Mouse (Mus musculus): ENCODE measurements around the gene Ttc16. TPM values are rescaled to one million over a fixed set of nuclear protein-coding genes. Genes with fewer than 3 reads are reported as not detected.

Ttc16 gene
- 0.50 and 0.70 TPM in 2 replicates for polyA plus RNA-seq (2015; fragmentation: Nextera tagmentation; extraction: Ambion mirVana)

GRCm38 (mm10) chr2:32775359-32776074, at the start of gene Ttc16, which contains the start of gene Ptrh1:
TSS of gene Ttc16 (minus strand) at chr2:32775633.
TSS of gene Ptrh1 (plus strand) at chr2:32775786.
- WGBS, result under 1% methylated on average over 46 of the region's 46 CpGs
- H3K27ac ChIP-seq (replicated peaks), result peak within 1 kb of the TSS; percentile 83
- H3K36me3 ChIP-seq, result no peaks in the 10 kb centered on the region
- no peaks in the 10 kb centered on the region for H3K9me3 ChIP-seq (replicated peaks)
- peak within 1 kb of the TSS; percentile 52 for H3K9ac ChIP-seq (replicated peaks)
- 0 out of 2 replicates have a peak, but pooled peaks cover 4% of the 10 kb centered on the region for H3K27me3 ChIP-seq (replicated peaks)
- H3K4me2 ChIP-seq, result peak within 1 kb of the TSS; percentile 68
- H3K4me1 ChIP-seq, result peaks cover 18% of the 10 kb centered on the region
- ATAC-seq (ENCODE audit: low FRiP score), result peak; percentile 98
- peak within 1 kb of the TSS; percentile 71 for H3K4me3 ChIP-seq (replicated peaks)

GRCm38 (mm10) chr2:32824778-32825177, 49.3 kb upstream of the Ttc16 start:
- no peaks in the 10 kb centered on the region for H3K9me3 ChIP-seq (replicated peaks)
- no peak overlapping the region for H3K9ac ChIP-seq (replicated peaks)
- H3K4me3 ChIP-seq (replicated peaks), result no peak overlapping the region
- H3K4me2 ChIP-seq, result no peak overlapping the region
- H3K27ac ChIP-seq (replicated peaks), result no peak overlapping the region
- peaks cover 16% of the 10 kb centered on the region for H3K4me1 ChIP-seq
- peaks cover 22% of the 10 kb centered on the region for H3K36me3 ChIP-seq
- H3K27me3 ChIP-seq (replicated peaks), result no peaks in the 10 kb centered on the region
- 94% methylated on average over 1 of the region's 1 CpGs for WGBS
- ATAC-seq (ENCODE audit: low FRiP score), result no peak

GRCm38 (mm10) chr2:32824181-32824580, 48.7 kb upstream of the Ttc16 start:
- Histone ChIP-seq H3K4me2 (no peak overlapping the region), H3K4me1 (peaks cover 16% of the 10 kb centered on the region), H3K4me3 (replicated peaks) (no peak overlapping the region), H3K9me3 (replicated peaks) (no peaks in the 10 kb centered on the region), H3K27me3 (replicated peaks) (no peaks in the 10 kb centered on the region), H3K36me3 (peaks cover 27% of the 10 kb centered on the region), H3K27ac (replicated peaks) (0 out of 2 replicates have a peak overlapping the region, but pooled peaks have one; percentile 23), H3K9ac (replicated peaks) (no peak overlapping the region)
- WGBS, result 29% methylated on average over 8 of the region's 8 CpGs
- ATAC-seq (ENCODE audit: low FRiP score), result no peak

DNA sequence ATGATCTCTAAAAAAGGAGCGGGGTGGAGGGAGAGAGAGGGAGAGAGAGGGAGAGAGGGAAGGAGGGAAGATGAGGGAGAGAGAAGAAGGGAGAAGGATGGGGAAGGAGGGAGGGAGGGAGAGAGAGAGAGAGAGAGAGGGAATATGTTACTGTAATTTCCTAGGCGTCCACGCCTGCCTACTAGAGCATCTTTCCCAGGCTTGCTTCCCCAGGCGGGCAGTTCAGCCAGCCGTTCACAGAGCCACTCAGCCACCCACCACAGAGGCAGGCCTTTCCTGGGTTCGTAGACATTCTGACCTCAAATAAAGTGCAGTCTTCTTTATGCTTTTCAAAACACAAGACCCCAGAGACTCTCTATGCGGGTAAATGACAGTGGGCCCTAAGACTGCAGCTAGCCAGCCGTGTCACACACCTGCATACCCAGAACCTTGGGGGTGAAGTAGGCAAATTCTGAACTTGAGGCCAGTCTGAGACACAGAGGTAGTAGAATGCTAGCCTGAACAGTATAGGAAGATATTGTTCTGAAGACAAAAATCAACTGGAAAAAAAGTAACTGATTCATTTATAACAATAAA, 48.2 kb upstream of the Ttc16 start:
- ATAC-seq (ENCODE audit: low FRiP score), result no peak
- no peak overlapping the region for H3K4me2 ChIP-seq
- 47% methylated on average over 8 of the region's 8 CpGs for WGBS
- H3K4me1 ChIP-seq, result peaks cover 16% of the 10 kb centered on the region
- H3K9ac ChIP-seq (replicated peaks), result no peak overlapping the region
- H3K27ac ChIP-seq (replicated peaks), result no peak overlapping the region
- no peak overlapping the region for H3K4me3 ChIP-seq (replicated peaks)
- peaks cover 30% of the 10 kb centered on the region for H3K36me3 ChIP-seq
- H3K9me3 ChIP-seq (replicated peaks), result no peaks in the 10 kb centered on the region
- no peaks in the 10 kb centered on the region for H3K27me3 ChIP-seq (replicated peaks)

GRCm38 (mm10) chr2:32823153-32823552, 47.7 kb upstream of the Ttc16 start:
- H3K27me3 ChIP-seq (replicated peaks), result no peaks in the 10 kb centered on the region
- H3K9ac ChIP-seq (replicated peaks), result no peak overlapping the region
- no peak for ATAC-seq (ENCODE audit: low FRiP score)
- H3K9me3 ChIP-seq (replicated peaks), result no peaks in the 10 kb centered on the region
- peaks cover 34% of the 10 kb centered on the region for H3K36me3 ChIP-seq
- peaks cover 16% of the 10 kb centered on the region for H3K4me1 ChIP-seq
- H3K27ac ChIP-seq (replicated peaks), result no peak overlapping the region
- H3K4me3 ChIP-seq (replicated peaks), result no peak overlapping the region
- WGBS, result 37% methylated on average over 11 of the region's 11 CpGs
- no peak overlapping the region for H3K4me2 ChIP-seq

DNA sequence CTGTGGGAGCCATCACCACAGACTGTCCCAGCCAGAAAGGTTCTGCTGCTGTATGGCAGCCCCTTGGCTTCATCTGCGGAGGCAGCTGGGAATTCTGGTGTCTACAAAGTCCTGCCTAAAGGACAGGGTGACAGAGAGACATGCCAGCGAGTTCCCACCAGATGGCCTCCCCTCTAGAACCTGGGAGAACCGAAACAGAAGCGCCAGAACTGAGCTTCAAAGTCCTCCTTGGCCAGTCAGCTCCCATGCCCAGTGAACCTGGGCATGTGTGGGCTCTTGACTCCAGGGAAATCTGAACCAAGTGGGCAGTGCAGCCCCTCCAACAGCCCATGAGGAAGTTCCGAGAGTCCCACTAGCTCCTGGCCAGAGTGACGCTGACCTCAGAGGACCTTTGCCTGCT, 47.2 kb upstream of the Ttc16 start:
- 79% methylated on average over 6 of the region's 6 CpGs for WGBS
- no peak for ATAC-seq (ENCODE audit: low FRiP score)
- H3K4me1 ChIP-seq, result peaks cover 16% of the 10 kb centered on the region
- H3K4me2 ChIP-seq, result no peak overlapping the region
- H3K4me3 ChIP-seq (replicated peaks), result no peak overlapping the region
- H3K27me3 ChIP-seq (replicated peaks), result no peaks in the 10 kb centered on the region
- no peak overlapping the region for H3K9ac ChIP-seq (replicated peaks)
- H3K36me3 ChIP-seq, result peaks cover 40% of the 10 kb centered on the region
- no peaks in the 10 kb centered on the region for H3K9me3 ChIP-seq (replicated peaks)
- no peak overlapping the region for H3K27ac ChIP-seq (replicated peaks)

DNA sequence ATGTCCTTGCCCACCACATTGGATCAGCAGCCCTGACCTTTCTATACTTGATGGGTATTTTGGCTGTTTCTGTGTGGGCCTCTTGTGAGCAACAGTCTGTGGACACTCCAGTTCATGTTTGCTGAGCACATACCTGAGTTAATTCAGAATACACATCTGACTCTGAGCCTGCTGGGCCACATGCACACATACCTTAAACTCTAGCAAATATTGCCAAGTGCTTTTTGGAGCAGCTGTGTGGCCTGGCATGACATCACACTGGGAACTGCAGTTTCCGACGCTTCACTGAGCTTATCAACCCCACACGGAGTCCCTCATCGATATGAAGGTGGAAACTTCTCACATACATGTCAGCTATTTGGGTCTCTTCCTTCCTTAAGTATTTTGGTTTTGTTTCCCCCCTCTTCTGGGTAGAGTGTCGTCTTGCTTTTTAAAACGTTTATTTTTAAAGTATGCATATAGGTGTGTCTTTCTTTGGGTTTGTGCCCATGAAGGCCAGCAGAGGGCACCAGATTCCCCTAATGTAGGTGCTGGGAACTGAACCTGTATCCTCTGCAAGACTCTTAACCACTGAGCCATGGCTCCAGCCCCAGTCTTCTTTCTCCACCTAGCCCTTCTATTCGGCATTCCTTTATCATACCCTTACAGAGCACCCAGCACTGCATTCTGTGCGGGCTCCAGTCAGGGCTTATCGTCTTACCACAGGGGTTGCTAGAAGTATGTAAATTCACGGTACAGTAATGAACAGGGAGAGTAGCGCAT, 45.8 kb upstream of the Ttc16 start:
- Histone ChIP-seq H3K4me1 (peaks cover 23% of the 10 kb centered on the region), H3K9ac (replicated peaks) (no peak overlapping the region), H3K36me3 (peaks cover 49% of the 10 kb centered on the region), H3K4me3 (replicated peaks) (no peak overlapping the region), H3K4me2 (no peak overlapping the region), H3K9me3 (replicated peaks) (no peaks in the 10 kb centered on the region), H3K27me3 (replicated peaks) (no peaks in the 10 kb centered on the region), H3K27ac (replicated peaks) (no peak overlapping the region)
- ATAC-seq (ENCODE audit: low FRiP score), result no peak
- WGBS, result 67% methylated on average over 11 of the region's 11 CpGs

GRCm38 (mm10) chr2:32818208-32818607, 42.8 kb upstream of the Ttc16 start:
- Histone ChIP-seq H3K9me3 (replicated peaks) (no peaks in the 10 kb centered on the region), H3K4me1 (peaks cover 10% of the 10 kb centered on the region), H3K36me3 (peaks cover 74% of the 10 kb centered on the region), H3K9ac (replicated peaks) (no peak overlapping the region), H3K27me3 (replicated peaks) (no peaks in the 10 kb centered on the region), H3K4me3 (replicated peaks) (no peak overlapping the region), H3K27ac (replicated peaks) (no peak overlapping the region), H3K4me2 (no peak overlapping the region)
- no peak for ATAC-seq (ENCODE audit: low FRiP score)
- 91% methylated on average over 5 of the region's 5 CpGs for WGBS

GRCm38 (mm10) chr2:32817589-32817988, 42.2 kb upstream of the Ttc16 start:
- peaks cover 7% of the 10 kb centered on the region; the same call in 1 of the 2 replicates for H3K4me1 ChIP-seq
- no peak overlapping the region for H3K4me3 ChIP-seq (replicated peaks)
- WGBS, result 66% methylated on average over 7 of the region's 7 CpGs
- 0 out of 2 replicates have a peak overlapping the region, but pooled peaks have one; percentile 18 for H3K27ac ChIP-seq (replicated peaks)
- no peak overlapping the region for H3K9ac ChIP-seq (replicated peaks)
- H3K27me3 ChIP-seq (replicated peaks), result no peaks in the 10 kb centered on the region
- no peak for ATAC-seq (ENCODE audit: low FRiP score)
- H3K36me3 ChIP-seq, result peaks cover 80% of the 10 kb centered on the region
- no peaks in the 10 kb centered on the region for H3K9me3 ChIP-seq (replicated peaks)
- no peak overlapping the region for H3K4me2 ChIP-seq

- no peak overlapping the region for H3K9ac ChIP-seq (replicated peaks)
- WGBS, result 52% methylated on average over 17 of the region's 17 CpGs
- H3K9me3 ChIP-seq (replicated peaks), result no peaks in the 10 kb centered on the region
- no peak for ATAC-seq (ENCODE audit: low FRiP score)
- H3K4me2 ChIP-seq, result no peak overlapping the region
- H3K27ac ChIP-seq (replicated peaks), result 0 out of 2 replicates have a peak overlapping the region, but pooled peaks have one; percentile 18
- peaks cover 7% of the 10 kb centered on the region; the same call in 1 of the 2 replicates for H3K4me1 ChIP-seq
- H3K36me3 ChIP-seq, result peaks cover 82% of the 10 kb centered on the region
- H3K4me3 ChIP-seq (replicated peaks), result no peak overlapping the region
- H3K27me3 ChIP-seq (replicated peaks), result no peaks in the 10 kb centered on the region
Measured at GRCm38 (mm10) chr2:32816946-32817581, 41.6 kb upstream of the Ttc16 start.

- Histone ChIP-seq H3K9ac (replicated peaks) (no peak overlapping the region), H3K36me3 (peaks cover 83% of the 10 kb centered on the region), H3K4me2 (no peak overlapping the region), H3K4me3 (replicated peaks) (no peak overlapping the region), H3K27me3 (replicated peaks) (no peaks in the 10 kb centered on the region), H3K4me1 (peaks cover 7% of the 10 kb centered on the region; the same call in 1 of the 2 replicates), H3K9me3 (replicated peaks) (no peaks in the 10 kb centered on the region), H3K27ac (replicated peaks) (no peak overlapping the region)
- WGBS, result 85% methylated on average over 2 of the region's 2 CpGs
- no peak for ATAC-seq (ENCODE audit: low FRiP score)
Measured at GRCm38 (mm10) chr2:32816497-32816896, 41.1 kb upstream of the Ttc16 start.

All from neural tube, embryonic 15.5 days (tissue).